Mouse (Mus musculus): ENCODE data around the gene Fam174a. TPM values are rescaled to one million over a fixed set of nuclear protein-coding genes. Genes with fewer than 3 reads are reported as not detected.

Fam174a gene
- polyA plus RNA-seq (2012; rRNA removed) = 10.7 and 13.1 TPM in 2 replicates

GRCm38 (mm10) chr1:95313393-95314228 is at the start of gene Fam174a:
Fam174a (plus strand) TSS chr1:95313623.

All from central nervous system, embryonic 11.5 days (tissue).